Mouse (Mus musculus) embryonic facial prominence, embryonic 15.5 days (tissue): ENCODE data around the gene Stx3. TPM values are rescaled to one million over a fixed set of nuclear protein-coding genes. Genes with fewer than 3 reads are reported as not detected.

Experiments
- ATAC-seq: fragments of 200-750 bp; cut with Nextera tagmentation; 2 replicates; pipeline ENCODE4 v1.8.0; 2017; ENCODE audit warnings: low read depth, moderate TSS enrichment; ENCODE audit not compliant: insufficient number of reproducible peaks, low FRiP score, low TSS enrichment
- H3K27ac ChIP-seq: fragments of 300-500 bp; sonication (generic); replicated peaks from 2 replicates; pipeline ENCODE4 v1.5.1; 2015; ENCODE audit warnings: mild to moderate bottlenecking, inconsistent platforms
- H3K27me3 ChIP-seq: fragments of 300-500 bp; sonication (generic); 2 replicates; pipeline ENCODE4 v1.6.1; 2015; ENCODE audit warnings: inconsistent platforms
- H3K36me3 ChIP-seq: fragments of 300-500 bp; sonication (generic); 2 replicates; pipeline ENCODE4 v1.6.1; 2015; ENCODE audit warnings: mild to moderate bottlenecking, inconsistent platforms
- H3K4me1 ChIP-seq: fragments of 300-500 bp; sonication (generic); 2 replicates; pipeline ENCODE4 v1.6.1; 2015; ENCODE audit warnings: inconsistent platforms
- H3K4me2 ChIP-seq: fragments of 300-500 bp; sonication (generic); replicated peaks from 2 replicates; pipeline ENCODE4 v1.6.1; 2015; ENCODE audit warnings: mild to moderate bottlenecking, inconsistent platforms
- H3K4me3 ChIP-seq: fragments of 300-500 bp; sonication (generic); replicated peaks from 2 replicates; pipeline ENCODE4 v1.5.1; 2015; ENCODE audit warnings: mild to moderate bottlenecking, inconsistent platforms
- H3K9ac ChIP-seq: fragments of 300-500 bp; sonication (generic); 2 replicates; pipeline ENCODE4 v1.6.1; 2015; ENCODE audit warnings: inconsistent platforms
- H3K9me3 ChIP-seq: fragments of 300-500 bp; sonication (generic); replicated peaks from 2 replicates; pipeline ENCODE4 v1.6.1; 2016; ENCODE audit warnings: inconsistent platforms
- WGBS: fragments of 180-500 bp; shearing (Covaris S2); methylation state at CpG from one replicate; pipeline ENCODE4 v1.1.7; 2015; 5-methylcytosine and 5-hydroxymethylcytosine counted together
- polyA plus RNA-seq: library from polyadenylated mRNA; unstranded; fragments of >200 nt; fragmentation: Nextera tagmentation; extraction: Ambion mirVana; gene quantifications from 2 replicates; pipeline ENCODE4 v1.2.1, GENCODE M21; 2015

The Stx3 gene
- polyA plus RNA-seq = 10.4 and 10.7 TPM in 2 replicates

DNA sequence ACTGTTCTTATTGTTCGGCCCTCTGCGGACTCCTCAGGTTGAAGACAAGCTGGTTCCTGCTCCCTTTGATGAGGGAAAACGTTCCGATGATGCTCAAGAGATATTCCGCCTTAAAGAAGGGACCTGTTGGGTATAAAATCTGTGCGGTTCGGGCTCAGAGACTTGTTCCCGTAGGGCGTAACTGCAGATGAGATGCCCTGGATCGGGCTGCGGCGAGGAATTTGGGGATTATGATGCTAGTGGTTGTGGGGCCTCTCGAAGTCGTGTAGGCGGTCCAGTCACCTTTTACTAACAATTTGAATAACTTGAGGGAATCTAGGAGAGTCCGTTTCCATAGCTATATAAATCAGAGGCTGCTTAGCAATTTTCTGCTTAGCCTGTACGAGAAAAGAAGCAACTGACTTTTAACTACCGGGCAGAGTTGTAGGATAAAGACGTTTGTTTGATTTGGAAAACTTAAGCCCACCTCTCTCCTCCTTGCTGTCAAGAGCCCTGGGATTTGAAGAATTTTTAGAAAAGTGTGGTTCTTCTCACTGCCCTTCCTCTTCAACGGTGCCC, at the start of gene Stx3:
Gene Stx3 (minus strand): TSS at position 261 of the 558 bp plus-strand sequence.
- no peak for ATAC-seq
- H3K4me3 ChIP-seq = peak within 1 kb of the TSS; percentile 67
- H3K36me3 ChIP-seq = no peaks in the 10 kb centered on the region
- under 1% methylated on average over 20 of the region's 20 CpGs for WGBS
- no peaks in the 10 kb centered on the region for H3K9me3 ChIP-seq
- peak within 1 kb of the TSS; percentile 93 for H3K4me2 ChIP-seq
- H3K27ac ChIP-seq = no peak within 1 kb of the TSS
- H3K27me3 ChIP-seq = peaks cover 26% of the 10 kb centered on the region
- peaks cover 20% of the 10 kb centered on the region for H3K4me1 ChIP-seq
- H3K9ac ChIP-seq = peak within 1 kb of the TSS; percentile 44

DNA sequence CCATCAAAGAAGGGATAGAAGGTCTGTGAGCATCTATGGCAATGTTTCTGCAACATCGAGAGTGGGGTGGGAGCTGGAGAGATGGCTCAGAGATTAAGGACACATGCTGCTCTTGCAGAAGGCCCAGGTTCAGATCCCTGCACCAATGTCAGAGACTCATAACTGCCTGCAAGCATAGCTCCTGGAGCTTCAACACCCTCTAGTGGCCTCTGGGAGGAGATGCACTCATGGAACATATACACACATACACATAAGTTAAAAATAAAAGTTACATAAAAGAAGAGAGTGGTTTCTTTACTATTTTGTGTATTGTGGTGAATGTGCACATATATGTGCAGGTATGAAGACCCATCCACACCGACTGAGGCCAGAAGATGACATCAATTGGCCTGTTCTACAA, 48.6 kb upstream of the Stx3 start:
- Histone ChIP-seq H3K27me3 (no peaks in the 10 kb centered on the region), H3K36me3 (no peaks in the 10 kb centered on the region), H3K4me2 (no peak overlapping the region), H3K9me3 (no peaks in the 10 kb centered on the region), H3K4me1 (no peaks in the 10 kb centered on the region), H3K27ac (no peak overlapping the region), H3K9ac (no peak overlapping the region), H3K4me3 (no peak overlapping the region)
- ATAC-seq = no peak
- 81% methylated on average over 2 of the region's 2 CpGs for WGBS

DNA sequence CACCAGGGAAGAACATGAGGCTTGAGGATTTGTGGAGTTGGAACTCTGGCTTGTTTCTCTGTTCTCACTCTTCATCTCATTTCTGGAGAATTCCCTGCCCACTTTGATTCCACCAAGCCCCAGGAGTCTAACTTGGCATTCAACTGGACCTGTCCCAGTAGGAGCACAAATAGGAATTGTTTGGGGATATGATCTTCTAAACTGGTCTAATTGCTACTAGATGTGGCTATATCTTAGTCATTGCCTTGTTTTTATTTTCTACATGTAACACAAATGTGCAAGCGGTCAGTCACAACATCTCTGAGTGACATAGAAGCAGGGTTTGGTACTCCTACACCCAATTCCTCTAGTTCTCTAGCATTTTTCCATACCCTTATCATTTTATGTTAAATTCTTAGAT, 41.8 kb upstream of the Stx3 start, which contains the start of gene Olfr1418:
Gene Olfr1418 (minus strand): TSS at position 101 of the 400 bp plus-strand sequence.
- 94% methylated on average over 1 of the region's 1 CpGs for WGBS
- ATAC-seq = no peak

DNA sequence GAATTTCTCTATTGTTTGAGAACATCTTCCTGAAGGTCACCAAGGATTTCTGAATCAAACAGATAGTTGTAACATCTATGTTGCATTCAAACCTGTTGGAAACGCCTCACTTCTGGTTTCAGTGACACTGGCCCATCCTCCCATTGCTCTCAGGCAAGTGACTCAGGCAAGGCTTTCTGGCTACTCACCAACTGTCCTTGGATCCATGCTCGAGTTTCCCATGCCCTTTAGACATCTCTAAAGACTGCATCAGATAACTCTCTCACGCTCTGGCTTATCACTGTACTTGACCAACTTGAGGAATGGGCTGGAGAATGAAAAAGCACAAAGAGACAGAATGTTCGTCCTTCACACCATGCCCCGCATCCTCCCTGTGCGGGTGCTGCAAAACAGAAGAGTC, 37.3 kb upstream of the Stx3 start:
- H3K9ac ChIP-seq = no peak overlapping the region
- WGBS = 78% methylated on average over 6 of the region's 6 CpGs
- H3K27ac ChIP-seq = no peak overlapping the region

More for the DNA sequence above, 41.8 kb upstream of the Stx3 start, which contains the start of gene Olfr1418:
- no peaks in the 10 kb centered on the region for H3K36me3 ChIP-seq
- H3K27ac ChIP-seq = no peak within 1 kb of the TSS
- no peaks in the 10 kb centered on the region for H3K4me1 ChIP-seq
- H3K4me2 ChIP-seq = no peak within 1 kb of the TSS
- H3K4me3 ChIP-seq = no peak within 1 kb of the TSS
- no peaks in the 10 kb centered on the region for H3K9me3 ChIP-seq
- H3K27me3 ChIP-seq = no peaks in the 10 kb centered on the region
- no peak within 1 kb of the TSS for H3K9ac ChIP-seq

DNA sequence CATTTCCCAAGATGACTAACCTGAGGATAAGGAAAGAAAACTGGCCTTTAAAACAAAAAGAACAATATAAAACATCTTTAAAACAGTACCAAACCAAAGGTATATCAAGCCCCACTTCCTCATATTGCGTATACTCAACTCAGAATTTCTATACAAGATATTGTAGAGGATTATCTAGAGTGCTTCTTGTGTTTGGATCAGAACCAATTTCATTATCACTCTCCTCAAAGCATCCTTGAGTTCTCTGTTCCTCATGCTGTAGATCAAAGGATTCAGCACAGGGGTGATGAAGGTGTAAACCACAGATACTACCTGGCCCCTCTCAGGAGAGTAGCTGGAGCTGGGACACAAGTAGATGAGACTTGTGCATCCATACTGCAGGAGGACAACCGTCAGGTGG, 35.6 kb upstream of the Stx3 start:
- H3K27me3 ChIP-seq = no peaks in the 10 kb centered on the region
- no peak overlapping the region for H3K9ac ChIP-seq
- no peaks in the 10 kb centered on the region for H3K4me1 ChIP-seq
- H3K4me2 ChIP-seq = no peak overlapping the region
- no peaks in the 10 kb centered on the region for H3K36me3 ChIP-seq
- no peak overlapping the region for H3K4me3 ChIP-seq
- H3K9me3 ChIP-seq = no peaks in the 10 kb centered on the region
- WGBS = 89% methylated on average over 2 of the region's 2 CpGs
- ATAC-seq = no peak
- H3K27ac ChIP-seq = no peak overlapping the region

More for the DNA sequence above, 37.3 kb upstream of the Stx3 start:
- Histone ChIP-seq H3K9me3 (no peaks in the 10 kb centered on the region), H3K27me3 (no peaks in the 10 kb centered on the region), H3K4me1 (no peaks in the 10 kb centered on the region), H3K36me3 (no peaks in the 10 kb centered on the region), H3K4me2 (no peak overlapping the region), H3K4me3 (no peak overlapping the region)
- ATAC-seq = no peak

DNA sequence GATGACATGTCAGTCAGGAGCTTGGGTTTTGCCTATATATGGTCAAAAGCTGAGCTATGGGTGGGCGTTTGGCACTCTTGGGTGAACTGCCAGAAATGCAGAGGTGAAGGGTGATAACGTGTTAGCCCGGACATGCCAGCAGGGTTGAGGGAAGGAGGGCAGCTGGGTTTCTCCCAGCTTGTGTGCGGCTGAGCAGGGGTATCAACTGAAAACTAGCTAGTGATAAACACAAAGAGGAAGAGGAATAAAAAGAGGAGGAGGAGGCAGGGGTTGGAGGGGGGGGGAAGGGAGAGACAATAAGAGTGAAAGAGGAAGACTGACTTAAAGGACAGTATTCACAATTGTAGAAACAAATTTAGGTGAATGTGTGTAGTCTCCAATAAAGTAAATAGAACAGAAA, 33.4 kb upstream of the Stx3 start:
- WGBS = 64% methylated on average over 4 of the region's 4 CpGs
- Histone ChIP-seq H3K4me1 (no peaks in the 10 kb centered on the region), H3K27me3 (no peaks in the 10 kb centered on the region), H3K27ac (no peak overlapping the region), H3K9ac (no peak overlapping the region), H3K9me3 (no peaks in the 10 kb centered on the region), H3K36me3 (no peaks in the 10 kb centered on the region), H3K4me3 (no peak overlapping the region), H3K4me2 (no peak overlapping the region)
- no peak for ATAC-seq

DNA sequence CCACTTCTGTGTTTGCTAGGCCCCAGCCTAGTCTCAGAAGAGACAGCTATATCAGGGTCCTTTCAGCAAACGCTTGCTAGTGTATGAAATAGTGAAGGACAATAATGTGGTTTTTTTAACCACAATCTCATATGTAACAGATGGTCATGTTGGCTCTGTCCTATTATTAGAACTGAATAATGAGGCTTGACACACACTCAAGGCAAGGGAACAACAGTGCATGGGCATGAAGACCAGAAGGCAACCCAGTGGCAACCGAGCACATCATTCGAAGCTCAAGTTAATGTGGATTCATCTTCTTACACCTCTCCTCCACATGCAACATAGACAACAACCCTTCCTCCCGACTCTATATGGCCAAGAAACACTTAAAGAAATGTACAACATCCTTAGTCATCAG, 27.1 kb upstream of the Stx3 start:
- Histone ChIP-seq H3K4me2 (no peak overlapping the region), H3K4me3 (no peak overlapping the region), H3K27ac (no peak overlapping the region), H3K27me3 (no peaks in the 10 kb centered on the region), H3K9ac (no peak overlapping the region), H3K4me1 (no peaks in the 10 kb centered on the region), H3K36me3 (no peaks in the 10 kb centered on the region), H3K9me3 (no peaks in the 10 kb centered on the region)
- 81% methylated on average over 4 of the region's 4 CpGs for WGBS
- ATAC-seq = no peak

DNA sequence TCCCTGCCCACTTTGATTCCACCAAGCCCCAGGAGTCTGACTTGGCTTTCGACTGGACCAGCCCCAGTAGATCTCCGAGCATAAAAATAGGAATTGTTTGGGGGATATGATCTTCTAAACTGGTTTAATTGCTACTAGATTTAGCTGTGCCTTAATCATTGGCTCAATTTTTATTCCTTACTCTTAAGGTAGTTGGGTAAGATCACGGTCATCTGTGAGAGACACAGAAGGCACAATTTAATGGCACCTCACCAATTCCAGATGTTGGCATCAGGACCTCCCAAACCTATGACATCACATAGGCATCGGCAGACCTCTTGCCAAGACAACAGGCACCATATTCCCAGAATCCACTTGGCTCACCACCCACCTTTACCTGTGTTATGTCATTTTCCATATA, 19.9 kb upstream of the Stx3 start, which contains the start of gene Olfr1417:
Gene Olfr1417 (minus strand): TSS at position 101 of the 400 bp plus-strand sequence.
- no peak within 1 kb of the TSS for H3K4me3 ChIP-seq
- 77% methylated on average over 4 of the region's 4 CpGs for WGBS

DNA sequence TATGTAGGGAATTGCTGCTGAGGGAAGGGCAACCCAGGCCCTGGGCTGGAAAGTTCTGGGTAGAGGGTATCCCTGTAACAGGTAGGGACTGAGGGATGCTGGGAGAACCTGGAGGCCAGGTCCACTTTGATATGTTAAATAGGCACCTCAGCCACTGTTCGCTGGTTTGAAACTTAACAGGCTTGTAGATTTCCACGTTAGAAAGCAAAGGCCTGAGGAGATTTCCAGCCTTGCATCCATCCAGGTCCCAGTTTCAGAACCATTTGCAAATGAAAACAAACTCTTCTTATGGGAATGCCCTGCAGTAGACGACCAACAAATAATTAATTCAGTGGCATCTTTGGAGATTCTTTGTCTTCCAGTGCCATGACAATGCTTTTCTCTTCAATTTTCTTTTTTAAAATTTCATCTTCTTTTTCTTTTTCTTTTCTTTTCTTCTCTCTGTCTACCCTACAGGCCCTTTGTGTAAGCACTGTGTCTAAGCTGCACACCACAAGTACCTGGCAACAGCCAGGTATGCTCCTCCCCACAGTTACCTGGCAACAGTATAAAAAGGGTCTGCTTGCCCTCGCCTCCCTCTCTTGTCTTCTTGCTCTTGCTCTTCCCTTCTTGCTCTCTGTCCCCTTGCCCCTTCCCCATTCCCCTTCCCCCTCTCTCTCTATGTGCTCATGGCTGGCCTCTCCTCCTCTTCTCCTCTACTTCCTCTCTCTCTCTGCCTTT, 4.3 kb upstream of the Stx3 start:
- H3K9ac ChIP-seq = no peak overlapping the region
- WGBS = 31% methylated on average over 4 of the region's 4 CpGs
- H3K36me3 ChIP-seq = no peaks in the 10 kb centered on the region
- no peaks in the 10 kb centered on the region for H3K9me3 ChIP-seq
- H3K4me3 ChIP-seq = no peak overlapping the region
- no peak overlapping the region for H3K27ac ChIP-seq
- no peak for ATAC-seq
- H3K4me2 ChIP-seq = no peak overlapping the region
- H3K4me1 ChIP-seq = peaks cover 14% of the 10 kb centered on the region
- peaks cover 17% of the 10 kb centered on the region for H3K27me3 ChIP-seq

More for the DNA sequence above, 19.9 kb upstream of the Stx3 start, which contains the start of gene Olfr1417:
- Histone ChIP-seq H3K4me1 (no peaks in the 10 kb centered on the region), H3K9ac (no peak within 1 kb of the TSS), H3K4me2 (no peak within 1 kb of the TSS), H3K9me3 (no peaks in the 10 kb centered on the region), H3K27ac (no peak within 1 kb of the TSS), H3K27me3 (no peaks in the 10 kb centered on the region), H3K36me3 (no peaks in the 10 kb centered on the region)
- ATAC-seq = no peak

DNA sequence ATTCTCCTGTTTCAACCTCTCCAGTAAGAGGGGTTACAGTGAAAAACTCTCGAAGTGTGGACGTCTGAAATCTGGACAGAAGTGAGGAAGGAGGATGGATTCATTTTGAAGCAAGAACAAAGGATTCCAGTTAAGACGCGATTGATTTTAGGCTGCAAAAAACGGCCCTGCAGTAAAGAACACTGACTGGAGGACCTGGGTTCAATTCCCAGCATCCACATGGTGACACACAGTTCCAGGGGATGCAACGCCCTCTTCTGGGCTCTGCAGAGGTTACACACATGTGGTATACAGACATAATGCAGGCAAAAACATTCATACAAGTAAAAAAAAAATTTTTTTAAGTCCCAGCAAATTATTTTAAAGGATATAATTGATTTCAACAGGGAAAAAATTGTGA, 1.0 kb upstream of the Stx3 start:
- peak overlapping the region; percentile 93 for H3K4me2 ChIP-seq
- no peak for ATAC-seq

DNA sequence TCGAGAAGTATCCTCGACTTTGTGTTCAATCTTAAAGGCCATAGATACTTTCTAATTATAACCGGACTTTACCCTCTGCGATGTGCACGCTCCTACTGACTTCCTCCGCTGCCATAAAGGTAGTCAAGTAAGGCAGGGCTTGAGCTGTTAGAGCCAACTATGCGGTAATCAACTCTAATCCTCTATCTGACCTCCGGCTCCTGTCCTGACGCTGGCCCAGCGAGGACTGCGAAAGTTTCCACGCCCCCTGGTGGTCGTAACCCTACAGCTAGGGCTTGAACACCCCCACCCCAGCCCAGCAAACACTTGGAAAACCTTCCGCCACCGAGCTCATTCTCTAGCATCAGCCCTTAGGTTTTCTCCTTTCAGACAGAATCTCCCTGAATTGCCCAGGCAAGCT, 597 bp upstream of the Stx3 start:
- peaks cover 20% of the 10 kb centered on the region for H3K4me1 ChIP-seq
- under 1% methylated on average over 15 of the region's 15 CpGs for WGBS
- H3K27me3 ChIP-seq = peaks cover 26% of the 10 kb centered on the region
- H3K4me3 ChIP-seq = peak overlapping the region; percentile 67
- no peaks in the 10 kb centered on the region for H3K36me3 ChIP-seq
- H3K9ac ChIP-seq = no peak overlapping the region
- H3K27ac ChIP-seq = no peak overlapping the region
- H3K9me3 ChIP-seq = no peaks in the 10 kb centered on the region
- no peak for ATAC-seq
- peak overlapping the region; percentile 93 for H3K4me2 ChIP-seq

More for the DNA sequence above, 1.0 kb upstream of the Stx3 start:
- Histone ChIP-seq H3K9me3 (no peaks in the 10 kb centered on the region), H3K4me1 (peaks cover 20% of the 10 kb centered on the region), H3K9ac (no peak overlapping the region), H3K36me3 (no peaks in the 10 kb centered on the region), H3K27ac (no peak overlapping the region), H3K4me3 (peak overlapping the region; percentile 67), H3K27me3 (peaks cover 26% of the 10 kb centered on the region)
- 32% methylated on average over 6 of the region's 6 CpGs for WGBS
